Mouse (Mus musculus) heart, postnatal 0 days (tissue): ENCODE data around the gene Zfr2.

Experiments
- CTCF ChIP-seq: IDR thresholded peaks from 2 replicates; pipeline ENCODE4 v1.5.1; 2016; ENCODE audit warnings: antibody characterized with exemption, control low read depth, low read depth
- EP300 ChIP-seq: IDR thresholded peaks from 2 replicates; pipeline ENCODE4 v1.6.1; 2016; ENCODE audit warnings: antibody characterized with exemption, low read depth

DNA sequence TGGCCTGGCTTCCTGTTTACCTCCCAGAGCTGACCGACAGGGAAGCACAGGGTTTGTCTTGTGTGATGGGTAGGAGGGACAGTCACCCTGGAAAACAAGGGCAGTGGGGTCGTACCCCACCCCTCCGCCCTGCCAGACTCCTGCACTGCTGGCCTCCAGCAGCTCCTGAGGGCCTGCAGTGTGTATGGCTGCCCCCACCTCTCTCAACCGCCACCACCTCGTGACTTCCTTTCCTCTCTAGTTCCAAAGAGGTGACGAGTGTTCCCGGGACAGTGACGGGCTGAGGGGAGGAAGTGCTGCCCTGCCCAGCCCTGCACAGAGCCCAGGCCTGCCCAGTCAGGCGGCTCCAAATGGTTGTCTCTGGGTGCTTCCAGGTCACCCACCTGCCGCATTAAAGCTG lies 64.9 kb downstream of the Zfr2 start:
- TF ChIP-seq CTCF (no peak), EP300 (no peak)
